Mouse (Mus musculus) heart, adult 2 months (tissue): ENCODE measurements around the gene Smarca2. TPM values are rescaled to one million over a fixed set of nuclear protein-coding genes. Genes with fewer than 3 reads are reported as not detected.

ENCODE experiments used
- DNase-seq, 2 experiments: peaks; one replicate each; pipeline ENCODE4 v3.0.0; 2021
- H3K27ac ChIP-seq: fragments of 200-600 bp; 2 replicates; pipeline ENCODE4 v1.8.1; 2022
- H3K27me3 ChIP-seq: fragments of 200-500 bp; 2 replicates; pipeline ENCODE4 v1.6.1; 2012; ENCODE audit warnings: mild to moderate bottlenecking, low read length, inconsistent platforms, mixed read lengths; ENCODE audit not compliant: control insufficient read depth, insufficient read depth
- H3K36me3 ChIP-seq: fragments of 200-500 bp; 2 replicates; pipeline ENCODE4 v1.6.1; 2012; ENCODE audit warnings: low read length, inconsistent platforms; ENCODE audit not compliant: control insufficient read depth, insufficient read depth
- H3K4me1 ChIP-seq: fragments of 200-500 bp; 2 replicates; pipeline ENCODE4 v1.6.1; 2011; ENCODE audit warnings: low read length; ENCODE audit not compliant: control insufficient read depth, insufficient read depth
- H3K4me3 ChIP-seq: fragments of 200-600 bp; 2 replicates; pipeline ENCODE4 v1.8.1; 2022
- H3K79me2 ChIP-seq: fragments of 200-500 bp; replicated peaks from 2 replicates; pipeline ENCODE4 v1.6.1; 2012; ENCODE audit warnings: mild to moderate bottlenecking, inconsistent platforms, low read length, moderate library complexity, mixed read lengths; ENCODE audit not compliant: control insufficient read depth, insufficient read depth
- H3K9ac ChIP-seq: fragments of 200-500 bp; 2 replicates; pipeline ENCODE4 v1.6.1; 2012; ENCODE audit warnings: low read depth, mild to moderate bottlenecking, control low read depth, inconsistent platforms, low read length, mixed read lengths
- CTCF ChIP-seq: fragments of 200-600 bp; IDR thresholded peaks from 2 replicates; pipeline ENCODE4 v1.8.1; 2022; ENCODE audit warnings: antibody characterized with exemption, mild to moderate bottlenecking, moderate library complexity
- EP300 ChIP-seq: fragments of 200-500 bp; IDR thresholded peaks from 2 replicates; pipeline ENCODE4 v1.6.1; 2011; ENCODE audit warnings: low read depth, low read length, control low read depth; ENCODE audit not compliant: insufficient read depth
- POLR2A ChIP-seq: fragments of 200-500 bp; IDR thresholded peaks from 2 replicates; pipeline ENCODE4 v1.6.1; 2011; ENCODE audit warnings: mild to moderate bottlenecking, low read depth, low read length, control low read depth; ENCODE audit not compliant: insufficient read depth
- WGBS: fragments of 180-500 bp; shearing (Covaris S2); methylation state at CpG from one replicate; pipeline ENCODE4 v1.1.7; 2018; 5-methylcytosine and 5-hydroxymethylcytosine counted together
- intact Hi-C: fragments of 180-260 bp; cut with DNase I; formaldehyde crosslinking; loops from one replicate; pipeline ENCODE4 v1.15.1; 2025
- polyA plus RNA-seq: library from polyadenylated mRNA; depleted of rRNA; stranded (reverse); fragments of >200 nt; gene quantifications from 2 replicates; pipeline ENCODE4 v1.2.3, GENCODE M21; 2012
- total RNA-seq, 2 experiments: library from RNA; stranded (reverse); gene quantifications; 2 replicates each; pipeline ENCODE4 v1.2.3; 2021

The Smarca2 gene
- total and polyA plus RNA-seq, 3 experiments: 24.3 to 72.1 (median 65.7) TPM

GRCm38 (mm10) chr19:26579645-26580044 lies 25.2 kb upstream of the Smarca2 start:
- intact Hi-C loops: no loop called here
- no peaks in the 10 kb centered on the region for H3K4me1 ChIP-seq
- H3K27me3 ChIP-seq: no peaks in the 10 kb centered on the region
- H3K36me3 ChIP-seq: no peaks in the 10 kb centered on the region
- TF ChIP-seq CTCF: no peak
- TF ChIP-seq POLR2A: no peak
- TF ChIP-seq EP300: no peak
- no peak overlapping the region for H3K4me3 ChIP-seq
- DNase-seq: no peak
- whole genome bisulfite sequencing: 85% methylated on average over 5 of the region's 5 CpGs
- H3K9ac ChIP-seq: no peak overlapping the region
- no peaks in the 10 kb centered on the region for H3K79me2 ChIP-seq
- H3K27ac ChIP-seq: no peak overlapping the region

GRCm38 (mm10) chr19:26580061-26580460 lies 24.8 kb upstream of the Smarca2 start:
- H3K36me3 ChIP-seq: no peaks in the 10 kb centered on the region
- TF ChIP-seq CTCF: no peak
- TF ChIP-seq EP300: no peak
- TF ChIP-seq POLR2A: no peak
- no peaks in the 10 kb centered on the region for H3K4me1 ChIP-seq
- 76% methylated on average over 1 of the region's 1 CpGs for WGBS
- no peak for DNase-seq
- intact Hi-C loops: no loop called here
- H3K4me3 ChIP-seq: no peak overlapping the region
- no peaks in the 10 kb centered on the region for H3K27me3 ChIP-seq
- no peak overlapping the region for H3K9ac ChIP-seq
- H3K79me2 ChIP-seq: no peaks in the 10 kb centered on the region
- no peak overlapping the region for H3K27ac ChIP-seq

GRCm38 (mm10) chr19:26594661-26595060 lies 10.2 kb upstream of the Smarca2 start:
- no peaks in the 10 kb centered on the region for H3K4me1 ChIP-seq
- no peak overlapping the region for H3K4me3 ChIP-seq
- H3K79me2 ChIP-seq: no peaks in the 10 kb centered on the region
- no peak for TF ChIP-seq CTCF
- TF ChIP-seq EP300: no peak
- TF ChIP-seq POLR2A: no peak
- intact Hi-C loops: no loop called here
- no peaks in the 10 kb centered on the region for H3K27me3 ChIP-seq
- H3K36me3 ChIP-seq: no peaks in the 10 kb centered on the region
- H3K9ac ChIP-seq: no peak overlapping the region
- no peak for DNase-seq
- H3K27ac ChIP-seq: no peak overlapping the region

GRCm38 (mm10) chr19:26601459-26601858 lies 3.4 kb upstream of the Smarca2 start:
- H3K9ac ChIP-seq: no peak overlapping the region
- H3K4me1 ChIP-seq: no peaks in the 10 kb centered on the region
- H3K4me3 ChIP-seq: no peak overlapping the region
- no peak for DNase-seq
- no peaks in the 10 kb centered on the region for H3K36me3 ChIP-seq
- no peak for TF ChIP-seq EP300
- TF ChIP-seq POLR2A: no peak
- TF ChIP-seq CTCF: no peak
- intact Hi-C loops: no loop called here
- H3K79me2 ChIP-seq: no peaks in the 10 kb centered on the region
- H3K27me3 ChIP-seq: no peaks in the 10 kb centered on the region
- WGBS: 53% methylated on average over 4 of the region's 4 CpGs
- H3K27ac ChIP-seq: no peak overlapping the region

- no peaks in the 10 kb centered on the region for H3K27me3 ChIP-seq
- no peak overlapping the region for H3K27ac ChIP-seq
- DNase-seq: no peak
- H3K79me2 ChIP-seq: no peaks in the 10 kb centered on the region
- intact Hi-C loops: no loop called here
- H3K36me3 ChIP-seq: peaks cover 3% of the 10 kb centered on the region; the same call in 1 of the 2 replicates
- TF ChIP-seq POLR2A: no peak
- no peak for TF ChIP-seq CTCF
- no peak for TF ChIP-seq EP300
- H3K9ac ChIP-seq: no peak overlapping the region
- H3K4me1 ChIP-seq: peaks cover 2% of the 10 kb centered on the region
- no peak overlapping the region; the same call in 1 of the 2 replicates for H3K4me3 ChIP-seq
- WGBS: 64% methylated on average over 2 of the region's 2 CpGs
Observed at GRCm38 (mm10) chr19:26603296-26603860, 1.5 kb upstream of the Smarca2 start.

GRCm38 (mm10) chr19:26603906-26604754 lies 720 bp upstream of the Smarca2 start:
- peaks cover 4% of the 10 kb centered on the region for H3K36me3 ChIP-seq
- no peaks in the 10 kb centered on the region for H3K27me3 ChIP-seq
- no peaks in the 10 kb centered on the region for H3K79me2 ChIP-seq
- WGBS: 4% methylated on average over 36 of the region's 36 CpGs
- DNase-seq: no peak
- TF ChIP-seq EP300 (no peak), POLR2A (no peak), CTCF (no peak)
- peak overlapping the region; percentile 58 for H3K9ac ChIP-seq
- H3K4me1 ChIP-seq: peaks cover 2% of the 10 kb centered on the region
- peak overlapping the region; percentile 86 for H3K27ac ChIP-seq
- intact Hi-C loops: no loop called here
- H3K4me3 ChIP-seq: peak overlapping the region; percentile 94
